Comparison of ENCODE assay signal across 12 mouse cellular contexts in the genomic region with DNA sequence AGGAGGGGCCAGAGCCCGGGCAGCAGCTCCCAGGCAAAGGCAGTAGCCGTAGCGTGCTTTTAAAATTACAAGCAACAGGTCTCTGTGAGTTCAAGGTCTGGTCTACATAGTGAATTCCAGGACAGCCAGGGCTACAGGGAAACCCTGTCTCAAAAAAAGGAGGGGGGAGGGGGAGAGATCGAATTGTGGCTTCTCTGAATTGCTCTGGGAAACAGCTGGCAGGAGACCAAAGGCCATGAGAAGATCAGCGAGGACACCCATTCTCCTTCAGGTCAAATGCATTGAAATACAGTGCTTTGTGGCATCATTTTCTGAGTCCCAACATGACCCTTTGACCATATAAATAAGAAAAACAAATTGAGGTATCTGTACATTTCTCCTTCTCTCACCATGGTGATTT.
"Had no signal": no experiment of that assay in that cellular context is flagged by ENCODE, and none has a peak within 500 bp of the region (broad histone marks: within the 10 kb centered on the region; RNA-seq: fewer than 3 reads in every experiment).

No protein-coding gene starts in this region.

- DNase-seq: layer of hippocampus, adult 9-11 months; liver; lung, adult 18-20 months; lung, postnatal 10 days; lung, postnatal 36 days; midbrain, embryonic 14.5 days; retina, postnatal 1 day; right cerebral cortex, postnatal 4 days; thymus, adult 2 months; thymus, postnatal 14 days had no signal

- ATAC-seq: intestine, postnatal 0 days; liver, embryonic 12.5 days had no signal
